Mouse (Mus musculus) testis, adult 2 months (tissue): ENCODE measurements at regions not wholly inside any gene's neighbourhood (a gene's known extent, or its start where the extent isn't known, plus 50 kb on each side); places are given as distances from the start of the nearest gene placed in this dataset.

ENCODE experiments used
- CTCF ChIP-seq: fragments of 200-500 bp; IDR thresholded peaks from 2 replicates; pipeline ENCODE4 v1.5.1; 2012; ENCODE audit warnings: low read depth, mild to moderate bottlenecking, inconsistent platforms, low read length, moderate library complexity; ENCODE audit not compliant: control insufficient read depth, insufficient read depth, insufficient replicate concordance
- POLR2A ChIP-seq: fragments of 200-500 bp; IDR thresholded peaks from 2 replicates; pipeline ENCODE4 v1.6.1; 2012; ENCODE audit warnings: low read depth, mild to moderate bottlenecking, inconsistent platforms, low read length, moderate library complexity; ENCODE audit not compliant: control insufficient read depth

DNA sequence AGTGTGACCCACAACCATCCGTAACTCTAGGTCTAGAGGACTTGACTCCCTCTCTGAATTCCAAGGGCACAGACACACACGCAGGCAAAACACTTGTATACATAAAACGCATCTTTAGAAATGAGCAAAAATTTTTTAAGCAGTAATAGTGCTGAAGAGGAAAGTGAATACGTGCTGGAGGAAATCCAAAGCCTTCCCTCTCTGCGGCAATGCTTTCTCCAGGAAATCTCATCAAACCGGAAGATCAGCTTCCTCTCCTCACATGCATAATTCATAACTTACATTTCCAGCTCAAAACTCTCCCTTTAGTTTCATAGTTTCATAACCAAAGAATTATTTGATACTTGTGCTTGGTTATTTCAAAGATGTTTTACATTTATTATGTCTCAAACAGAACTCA lies 209.3 kb upstream of the Cited2 start:
- no peak for TF ChIP-seq CTCF
- no peak for TF ChIP-seq POLR2A
